Mouse (Mus musculus): ENCODE data around the gene Srsf3. TPM values are rescaled to one million over a fixed set of nuclear protein-coding genes. Genes with fewer than 3 reads are reported as not detected.

The Srsf3 gene
- total and polyA plus RNA-seq, 3 experiments: 171 to 687 (median 380) TPM

DNA sequence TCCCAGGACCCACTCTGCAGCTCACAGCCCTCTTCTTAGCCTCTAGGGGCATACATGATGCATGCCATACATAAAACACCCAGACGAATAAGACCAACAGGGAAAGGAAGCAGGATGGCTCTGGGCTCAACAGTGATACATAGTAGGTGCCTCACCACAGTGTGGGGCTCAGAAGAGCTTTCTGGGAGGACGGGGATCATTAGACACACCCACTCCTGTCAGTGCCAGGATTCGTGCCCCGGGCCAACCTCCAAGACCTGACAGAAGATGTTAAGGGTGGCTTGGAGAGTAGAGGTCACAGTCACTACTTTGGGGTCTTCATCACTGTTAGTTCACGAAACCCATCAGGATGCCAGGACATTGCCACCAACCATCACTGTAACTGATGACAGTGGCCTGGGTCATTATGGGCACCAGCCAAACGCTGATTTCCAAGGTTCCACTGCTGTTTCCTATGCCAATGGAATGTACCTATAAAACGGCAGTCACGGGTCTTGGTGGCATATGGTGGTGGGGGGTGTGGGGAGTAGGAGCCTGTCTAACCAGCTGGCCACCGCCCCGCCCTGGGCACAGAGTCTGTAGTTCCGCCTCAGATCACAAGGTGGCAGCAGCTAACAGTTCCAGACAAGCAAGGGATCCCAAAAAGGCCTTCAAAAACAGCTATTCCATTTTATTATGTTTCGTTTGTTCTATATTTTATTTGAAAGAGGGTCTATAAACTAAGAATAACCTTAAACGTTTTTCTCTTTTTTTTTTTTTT lies 16.5 kb downstream of the Srsf3 start:
- H3K36me3 ChIP-seq (replicated peaks in 1 of 2; ENCODE audit: control insufficient read depth in 1 of 2, insufficient read depth in 1 of 2, low read length in 1 of 2): peaks cover 37 to 81% of the 10 kb centered on the region in 2 experiments
- no peak overlapping the region for H3K4me3 ChIP-seq (replicated peaks in 1 of 3; ENCODE audit: low read depth in 2 of 3, low read length in 2 of 3, poor library complexity in 1 of 3)
- in situ Hi-C loops (cut with MboI; ENCODE audit: low pct_ligation_motif_present, low pct_unique_long_range_greater_than_20kb, low sequenced_read_pairs): loop anchor here (5.0 kb wide), 3 partner anchors 43 to 198 kb away; partner anchors contain the start of gene Cdkn1a

DNA sequence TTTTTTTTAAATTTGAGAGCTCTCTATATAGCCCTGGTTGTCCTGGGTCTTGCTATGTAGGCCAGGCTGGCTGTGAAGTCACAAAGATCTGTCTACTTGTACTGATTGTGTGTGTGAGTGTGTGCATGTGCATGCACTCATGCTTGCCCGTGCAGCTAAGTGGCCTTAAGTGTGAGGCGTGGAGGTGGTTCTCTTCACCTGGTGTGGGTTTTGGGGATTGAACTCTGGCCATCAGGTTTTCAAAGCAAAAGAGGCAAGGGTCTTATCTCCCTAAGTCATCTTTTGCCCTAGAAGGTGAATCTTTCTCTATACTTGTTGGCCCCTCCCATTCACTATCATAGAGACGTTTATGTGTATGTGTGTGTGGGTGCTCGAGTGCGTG lies 17.1 kb downstream of the Srsf3 start:
- in situ Hi-C loops (cut with MboI; ENCODE audit: low pct_ligation_motif_present, low pct_unique_long_range_greater_than_20kb, low sequenced_read_pairs): loop anchor here (5.0 kb wide), 3 partner anchors 43 to 198 kb away; partner anchors contain the start of gene Cdkn1a
- no peak for DNase-seq (ENCODE audit: extremely low read depth)
- no peaks in the 10 kb centered on the region for H3K79me2 ChIP-seq (replicated peaks; ENCODE audit: control insufficient read depth, extremely low read depth, insufficient read depth, poor library complexity, severe bottlenecking)
- dilution Hi-C loops (cut with MboI; ENCODE audit: extremely low pct_ligation_motif_present, extremely low pct_unique_long_range_greater_than_20kb, low sequenced_read_pairs): no loop called here
- H3K4me3 ChIP-seq (replicated peaks in 1 of 3; ENCODE audit: low read depth in 2 of 3, low read length in 2 of 3, poor library complexity in 1 of 3): no peak overlapping the region
- H3K27me3 ChIP-seq (replicated peaks): no peaks in the 10 kb centered on the region
- H3K27ac ChIP-seq (ENCODE audit: insufficient read depth, low read depth): no peak overlapping the region
- H3K4me2 ChIP-seq (ENCODE audit: insufficient read depth, low read depth, poor library complexity, severe bottlenecking): no peak overlapping the region
- H3K9ac ChIP-seq (ENCODE audit: insufficient read depth, low read depth): no peak overlapping the region
- no peak for TF ChIP-seq ZC3H11A (IDR thresholded peaks at IDR 0.05; ENCODE audit: low read depth, low read length)
- TF ChIP-seq CHD1 (IDR thresholded peaks at IDR 0.05; ENCODE audit: low read depth, low read length): no peak
- TF ChIP-seq CHD2 (IDR thresholded peaks at IDR 0.05; ENCODE audit: low read length): no peak
- TF ChIP-seq NELFE (IDR thresholded peaks at IDR 0.05; ENCODE audit: low read depth, low read length): no peak
- no peak for TF ChIP-seq SMC3 (IDR thresholded peaks at IDR 0.05; ENCODE audit: low read depth, low read length)
- TF ChIP-seq ZMIZ1 (IDR thresholded peaks at IDR 0.05; ENCODE audit: low read depth, low read length): no peak
- TF ChIP-seq ZNF384 (IDR thresholded peaks at IDR 0.05; ENCODE audit: low read depth, low read length): no peak
- no peak for TF ChIP-seq ETS1 (conservative IDR thresholded peaks at IDR 0.05; ENCODE audit: low read depth, low read length)
- TF ChIP-seq IRF4 (IDR thresholded peaks at IDR 0.05; ENCODE audit: low read depth, low read length): no peak
- TF ChIP-seq POLR2A (IDR thresholded peaks at IDR 0.05; ENCODE audit: low read depth, low read length): no peak
- TF ChIP-seq GABPA (IDR thresholded peaks at IDR 0.05; ENCODE audit: insufficient replicate concordance, low read depth, low read length): no peak
- no peak for TF ChIP-seq KAT2A (IDR thresholded peaks at IDR 0.05; ENCODE audit: insufficient replicate concordance, low read length)
- TF ChIP-seq POLR2AphosphoS2 (IDR thresholded peaks at IDR 0.05; ENCODE audit: low read depth, low read length): no peak; the same call in 1 of the 2 replicates
- TF ChIP-seq MEF2A (IDR thresholded peaks at IDR 0.05; ENCODE audit: borderline replicate concordance, low read depth, low read length): no peak
- TF ChIP-seq TCF12 (IDR thresholded peaks at IDR 0.05; ENCODE audit: low read depth, low read length): no peak
- peaks cover 0 to 13% of the 10 kb centered on the region in 2 experiments; a peak in 2 of 4 replicates for H3K4me1 ChIP-seq (ENCODE audit: control insufficient read depth in 1 of 2, insufficient read depth in 2 of 2)
- H3K36me3 ChIP-seq (replicated peaks in 1 of 2; ENCODE audit: control insufficient read depth in 1 of 2, insufficient read depth in 1 of 2, low read length in 1 of 2): peaks cover 32 to 81% of the 10 kb centered on the region in 2 experiments
- no peaks in the 10 kb centered on the region for H3K9me3 ChIP-seq (replicated peaks; ENCODE audit: low read length)

More for the DNA sequence above, 16.5 kb downstream of the Srsf3 start:
- dilution Hi-C loops (cut with MboI; ENCODE audit: extremely low pct_ligation_motif_present, extremely low pct_unique_long_range_greater_than_20kb, low sequenced_read_pairs): no loop called here
- no peak; the same call in 1 of the 2 replicates for TF ChIP-seq MXI1 (IDR thresholded peaks at IDR 0.05; ENCODE audit: low read depth, low read length)
- TF ChIP-seq ZKSCAN1 (IDR thresholded peaks at IDR 0.05; ENCODE audit: borderline replicate concordance, low read depth, low read length): no peak
- TF ChIP-seq SIN3A (IDR thresholded peaks at IDR 0.05; ENCODE audit: low read length): peak; percentile 84
- no peak for TF ChIP-seq USF2 (conservative IDR thresholded peaks at IDR 0.05; ENCODE audit: low read depth, low read length)
- TF ChIP-seq ZC3H11A (IDR thresholded peaks at IDR 0.05; ENCODE audit: low read depth, low read length): no peak; the same call in 1 of the 2 replicates
- TF ChIP-seq JUND (conservative IDR thresholded peaks at IDR 0.05; ENCODE audit: low read depth, low read length): no peak
- TF ChIP-seq MYC (IDR thresholded peaks at IDR 0.05; ENCODE audit: low read depth, low read length): no peak
- TF ChIP-seq POLR2AphosphoS2 (IDR thresholded peaks at IDR 0.05; ENCODE audit: low read depth, low read length): peak; percentile 79; the same call in 1 of the 2 replicates
- TF ChIP-seq MAZ (IDR thresholded peaks at IDR 0.05; ENCODE audit: low read depth, low read length): peak; percentile 87
- TF ChIP-seq ETS1 (conservative IDR thresholded peaks at IDR 0.05; ENCODE audit: low read depth, low read length): no peak
- no peak for TF ChIP-seq ELF1 (IDR thresholded peaks at IDR 0.05; ENCODE audit: low read depth, low read length)
- no peak for TF ChIP-seq MAX (IDR thresholded peaks at IDR 0.05; ENCODE audit: low read length)
- no peak for TF ChIP-seq RCOR1 (conservative IDR thresholded peaks at IDR 0.05; ENCODE audit: low read depth, low read length)
- TF ChIP-seq CTCF (conservative IDR thresholded peaks at IDR 0.05 in 1 of 2, IDR thresholded peaks at IDR 0.05 in 1 of 2; ENCODE audit: low read depth in 2 of 2, low read length in 2 of 2): peak; percentile 44 to 95
- no peak for TF ChIP-seq KAT2A (IDR thresholded peaks at IDR 0.05; ENCODE audit: insufficient replicate concordance, low read length)
- TF ChIP-seq RAD21 (IDR thresholded peaks at IDR 0.05; ENCODE audit: low read depth, low read length): peak; percentile 90
- TF ChIP-seq UBTF (IDR thresholded peaks at IDR 0.05; ENCODE audit: low read depth, low read length): no peak
- no peak for TF ChIP-seq MEF2A (IDR thresholded peaks at IDR 0.05; ENCODE audit: borderline replicate concordance, low read depth, low read length)
- no peak for TF ChIP-seq TBP (conservative IDR thresholded peaks at IDR 0.05; ENCODE audit: low read depth, low read length)
- TF ChIP-seq PAX5 (IDR thresholded peaks at IDR 0.05; ENCODE audit: low read length): no peak
- no peak for TF ChIP-seq NRF1 (IDR thresholded peaks at IDR 0.05; ENCODE audit: low read depth, low read length)
- no peak; the same call in 1 of the 2 replicates for TF ChIP-seq POLR2A (IDR thresholded peaks at IDR 0.05; ENCODE audit: low read depth, low read length)
- peak; percentile 52; the same call in 1 of the 2 replicates for TF ChIP-seq ZMIZ1 (IDR thresholded peaks at IDR 0.05; ENCODE audit: low read depth, low read length)
- peak; percentile 46; the same call in 1 of the 2 replicates for TF ChIP-seq CHD2 (IDR thresholded peaks at IDR 0.05; ENCODE audit: low read length)
- peak; percentile 98 for TF ChIP-seq SMC3 (IDR thresholded peaks at IDR 0.05; ENCODE audit: low read depth, low read length)
- TF ChIP-seq IRF4 (IDR thresholded peaks at IDR 0.05; ENCODE audit: low read depth, low read length): peak; percentile 27; the same call in 1 of the 2 replicates
- TF ChIP-seq USF1 (IDR thresholded peaks at IDR 0.05; ENCODE audit: low read depth, low read length): no peak
- no peak for TF ChIP-seq CHD1 (IDR thresholded peaks at IDR 0.05; ENCODE audit: low read depth, low read length)
- TF ChIP-seq ZNF384 (IDR thresholded peaks at IDR 0.05; ENCODE audit: low read depth, low read length): peak; percentile 46; the same call in 1 of the 2 replicates
- H3K27ac ChIP-seq (ENCODE audit: insufficient read depth, low read depth): peak overlapping the region; percentile 14
- no peaks in the 10 kb centered on the region for H3K27me3 ChIP-seq (replicated peaks)
- DNase-seq (ENCODE audit: extremely low read depth): peak; percentile 75
- peaks cover 0 to 11% of the 10 kb centered on the region in 2 experiments; a peak in 2 of 4 replicates for H3K4me1 ChIP-seq (ENCODE audit: control insufficient read depth in 1 of 2, insufficient read depth in 2 of 2)
- no peaks in the 10 kb centered on the region for H3K9me3 ChIP-seq (replicated peaks; ENCODE audit: low read length)
- no peak overlapping the region for H3K4me2 ChIP-seq (ENCODE audit: insufficient read depth, low read depth, poor library complexity, severe bottlenecking)
- H3K79me2 ChIP-seq (replicated peaks; ENCODE audit: control insufficient read depth, extremely low read depth, insufficient read depth, poor library complexity, severe bottlenecking): 0 out of 2 replicates have a peak, but pooled peaks cover 2% of the 10 kb centered on the region
- H3K9ac ChIP-seq (ENCODE audit: insufficient read depth, low read depth): no peak overlapping the region
